Mouse (Mus musculus) left cerebral cortex, adult 8-10 months (tissue): ENCODE results near the gene Ptger4. TPM values are rescaled to one million over a fixed set of nuclear protein-coding genes. Genes with fewer than 3 reads are reported as not detected.

ENCODE experiments used
- DNase-seq, 2 experiments: peaks; one replicate each; pipeline ENCODE4 v3.0.0; 2022; ENCODE audit warnings: low spot score in 2 of 2
- total RNA-seq, 4 experiments: library from RNA; stranded (reverse); gene quantifications; 2 replicates each; pipeline ENCODE4 v1.2.4; 2022

The Ptger4 gene
- total RNA-seq, 4 experiments from 2014 or later: 0.72 to 1.1 (median 0.91) TPM

DNA sequence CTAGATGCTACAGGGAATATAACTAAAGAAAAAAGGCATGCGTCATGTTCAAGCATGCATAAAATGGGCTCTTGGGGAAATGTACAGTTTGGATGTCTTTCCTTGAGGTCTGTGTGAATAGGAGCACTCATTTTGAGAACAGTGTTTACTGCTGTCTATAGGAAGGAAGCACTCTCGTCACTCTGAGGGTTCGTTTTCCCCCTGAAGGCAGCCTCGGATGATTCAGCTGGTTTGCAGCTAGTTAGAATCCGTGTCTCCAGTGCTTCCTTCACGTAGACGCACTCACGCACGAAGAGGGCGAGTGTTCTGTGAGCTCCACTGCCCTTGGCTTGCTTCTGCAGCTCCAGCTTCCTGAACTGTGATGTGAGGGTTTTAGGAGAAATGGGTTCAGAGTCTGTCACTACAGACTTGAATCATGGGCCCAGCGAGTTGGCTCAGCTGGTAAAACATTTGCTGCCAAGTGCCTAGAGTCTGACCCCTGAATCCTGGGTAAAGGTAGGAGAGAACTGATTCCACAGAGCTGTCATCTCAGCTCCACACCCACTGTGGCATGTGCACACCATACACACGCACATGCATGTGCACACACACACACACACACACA, 70.7 kb downstream of the Ptger4 start:
- no peak for DNase-seq

GRCm38 (mm10) chr15:5165121-5165773, 78.7 kb downstream of the Ptger4 start:
- DNase-seq: no peak

DNA sequence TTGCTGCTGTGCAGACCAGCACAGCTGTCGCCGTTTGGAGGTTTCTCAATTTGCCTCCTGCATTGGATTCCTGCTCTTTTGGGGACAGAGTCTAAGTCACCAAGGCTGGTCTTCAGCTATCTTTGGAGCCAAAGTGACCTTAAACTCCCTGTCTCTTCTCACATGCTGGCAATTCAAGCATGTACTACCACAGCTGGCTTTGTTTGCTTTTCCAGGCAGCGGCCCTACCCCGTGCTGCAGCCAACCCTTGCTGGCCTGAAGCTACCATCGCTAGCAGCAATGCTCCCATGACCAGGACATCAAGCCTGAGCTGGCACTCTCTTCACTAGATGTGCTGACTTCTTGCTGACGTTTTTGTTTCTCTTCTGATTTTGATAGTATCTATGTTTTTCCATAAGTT, 85.2 kb downstream of the Ptger4 start:
- no peak for DNase-seq

- DNase-seq: no peak
These were observed 86.6 kb downstream of the Ptger4 start for GRCm38 (mm10) chr15:5157386-5157785.

Other genes with a start within 250 kb of the Ptger4 start
- 1 to 10 TPM in 3 of 4 experiments, under 1 TPM in 1; 0.95 to 1.2 (median 1.1) TPM for gene C7, start 180.4 kb downstream of the Ptger4 start, total RNA-seq
- 1 to 10 TPM; 2.2 to 3.0 (median 2.8) TPM for gene Card6, start 135.6 kb downstream of the Ptger4 start, total RNA-seq
- gene Rpl37, start 127.5 kb downstream of the Ptger4 start, total RNA-seq: 100 to 1,000 TPM; 292 to 338 (median 307) TPM
- gene Prkaa1, start 100.3 kb downstream of the Ptger4 start, total RNA-seq: 10 to 100 TPM; 23.2 to 24.7 (median 24.2) TPM
- gene Ttc33, start 58.7 kb downstream of the Ptger4 start, total RNA-seq: 100 to 1,000 TPM in 1 of 4 experiments, 10 to 100 TPM in 3; 81.2 to 100 (median 86.1) TPM